Mouse (Mus musculus): ENCODE results near the gene Eva1c. TPM values are rescaled to one million over a fixed set of nuclear protein-coding genes. Genes with fewer than 3 reads are reported as not detected.
A peak's percentile ranks its signal among the peaks of the same experiment; 100 is the strongest.

The Eva1c gene
- polyA plus RNA-seq, 1 experiment from 2014 or later: 0.70 TPM

- no peaks in the 10 kb centered on the region for H3K27me3 ChIP-seq (replicated peaks)
- H3K4me3 ChIP-seq (replicated peaks): no peak overlapping the region
- no peaks in the 10 kb centered on the region for H3K9me3 ChIP-seq
- H3K36me3 ChIP-seq: no peaks in the 10 kb centered on the region
- no peaks in the 10 kb centered on the region for H3K4me1 ChIP-seq (replicated peaks)
- no peak for ATAC-seq
- no peak overlapping the region for H3K27ac ChIP-seq
- no peak overlapping the region for H3K9ac ChIP-seq
- no peak overlapping the region for H3K4me2 ChIP-seq (replicated peaks)
- WGBS: 87% methylated on average over 3 of the region's 3 CpGs
Measured at GRCm38 (mm10) chr16:90878135-90878860, 51.8 kb downstream of the Eva1c start.

GRCm38 (mm10) chr16:90882501-90882977, 56.0 kb downstream of the Eva1c start:
- H3K9ac ChIP-seq: no peak overlapping the region
- WGBS: 41% methylated on average over 8 of the region's 8 CpGs
- no peaks in the 10 kb centered on the region for H3K4me1 ChIP-seq (replicated peaks)
- H3K27me3 ChIP-seq (replicated peaks): no peaks in the 10 kb centered on the region
- no peaks in the 10 kb centered on the region for H3K9me3 ChIP-seq
- ATAC-seq: no peak
- H3K27ac ChIP-seq: no peak overlapping the region
- no peak overlapping the region for H3K4me3 ChIP-seq (replicated peaks)
- no peaks in the 10 kb centered on the region for H3K36me3 ChIP-seq
- H3K4me2 ChIP-seq (replicated peaks): no peak overlapping the region

- no peaks in the 10 kb centered on the region for H3K4me1 ChIP-seq (replicated peaks)
- no peaks in the 10 kb centered on the region for H3K27me3 ChIP-seq (replicated peaks)
- H3K9me3 ChIP-seq: no peaks in the 10 kb centered on the region
- no peak overlapping the region for H3K9ac ChIP-seq
- 70% methylated on average over 2 of the region's 2 CpGs for WGBS
- no peak overlapping the region for H3K4me3 ChIP-seq (replicated peaks)
- ATAC-seq: no peak
- no peaks in the 10 kb centered on the region for H3K36me3 ChIP-seq
- H3K27ac ChIP-seq: no peak overlapping the region
- H3K4me2 ChIP-seq (replicated peaks): no peak overlapping the region
Measured at GRCm38 (mm10) chr16:90885351-90885750, 58.8 kb downstream of the Eva1c start.

GRCm38 (mm10) chr16:90885781-90886565, 59.5 kb downstream of the Eva1c start:
- no peak overlapping the region for H3K27ac ChIP-seq

GRCm38 (mm10) chr16:90890683-90891082, 64.2 kb downstream of the Eva1c start:
- Histone ChIP-seq H3K27ac (no peak overlapping the region), H3K36me3 (no peaks in the 10 kb centered on the region), H3K4me3 (replicated peaks) (no peak overlapping the region), H3K4me1 (replicated peaks) (peaks cover 6% of the 10 kb centered on the region), H3K27me3 (replicated peaks) (no peaks in the 10 kb centered on the region), H3K9ac (no peak overlapping the region), H3K9me3 (no peaks in the 10 kb centered on the region), H3K4me2 (replicated peaks) (no peak overlapping the region)
- ATAC-seq: no peak
- 84% methylated on average over 9 of the region's 9 CpGs for WGBS

More at GRCm38 (mm10) chr16:90885781-90886565, 59.5 kb downstream of the Eva1c start:
- H3K4me1 ChIP-seq (replicated peaks): no peaks in the 10 kb centered on the region
- 61% methylated on average over 9 of the region's 9 CpGs for WGBS
- H3K36me3 ChIP-seq: no peaks in the 10 kb centered on the region
- ATAC-seq: no peak
- H3K9ac ChIP-seq: no peak overlapping the region
- H3K9me3 ChIP-seq: no peaks in the 10 kb centered on the region
- no peak overlapping the region for H3K4me2 ChIP-seq (replicated peaks)
- no peaks in the 10 kb centered on the region for H3K27me3 ChIP-seq (replicated peaks)
- H3K4me3 ChIP-seq (replicated peaks): no peak overlapping the region

- Histone ChIP-seq H3K4me3 (replicated peaks) (no peak overlapping the region), H3K9me3 (no peaks in the 10 kb centered on the region), H3K27ac (no peak overlapping the region), H3K9ac (no peak overlapping the region), H3K27me3 (replicated peaks) (no peaks in the 10 kb centered on the region), H3K4me1 (replicated peaks) (peaks cover 6% of the 10 kb centered on the region), H3K4me2 (replicated peaks) (0 out of 2 replicates have a peak overlapping the region, but pooled peaks have one; percentile 17), H3K36me3 (no peaks in the 10 kb centered on the region)
- 0 out of 2 replicates have a peak, but pooled peaks have one; percentile 23 for ATAC-seq
- WGBS: 38% methylated on average over 14 of the region's 14 CpGs
Measured at GRCm38 (mm10) chr16:90891601-90892000, 65.1 kb downstream of the Eva1c start.

- Histone ChIP-seq H3K27ac (no peak overlapping the region), H3K27me3 (replicated peaks) (no peaks in the 10 kb centered on the region), H3K4me1 (replicated peaks) (peaks cover 6% of the 10 kb centered on the region), H3K36me3 (no peaks in the 10 kb centered on the region), H3K9ac (no peak overlapping the region), H3K4me3 (replicated peaks) (no peak overlapping the region), H3K4me2 (replicated peaks) (no peak overlapping the region), H3K9me3 (no peaks in the 10 kb centered on the region)
- WGBS: 9% methylated on average over 8 of the region's 8 CpGs
- ATAC-seq: no peak
Measured at GRCm38 (mm10) chr16:90892081-90892480, 65.6 kb downstream of the Eva1c start.

- Histone ChIP-seq H3K9ac (no peak overlapping the region), H3K27ac (no peak overlapping the region), H3K4me2 (replicated peaks) (no peak overlapping the region), H3K27me3 (replicated peaks) (no peaks in the 10 kb centered on the region), H3K36me3 (no peaks in the 10 kb centered on the region), H3K9me3 (no peaks in the 10 kb centered on the region), H3K4me1 (replicated peaks) (peaks cover 6% of the 10 kb centered on the region), H3K4me3 (replicated peaks) (no peak overlapping the region)
- no peak for ATAC-seq
- WGBS: 75% methylated on average over 7 of the region's 7 CpGs
Measured at GRCm38 (mm10) chr16:90893019-90893418, 66.5 kb downstream of the Eva1c start.

- H3K4me3 ChIP-seq (replicated peaks): no peak overlapping the region
- H3K27me3 ChIP-seq (replicated peaks): no peaks in the 10 kb centered on the region
- peaks cover 6% of the 10 kb centered on the region for H3K4me1 ChIP-seq (replicated peaks)
- WGBS: 38% methylated on average over 9 of the region's 9 CpGs
- ATAC-seq: no peak
- no peak overlapping the region for H3K9ac ChIP-seq
- no peaks in the 10 kb centered on the region for H3K9me3 ChIP-seq
- H3K27ac ChIP-seq: no peak overlapping the region
- H3K4me2 ChIP-seq (replicated peaks): no peak overlapping the region
- H3K36me3 ChIP-seq: no peaks in the 10 kb centered on the region
Measured at GRCm38 (mm10) chr16:90893792-90894191, 67.3 kb downstream of the Eva1c start.

- H3K4me1 ChIP-seq (replicated peaks): no peaks in the 10 kb centered on the region
- no peaks in the 10 kb centered on the region for H3K36me3 ChIP-seq
- WGBS: 90% methylated on average over 3 of the region's 3 CpGs
- no peak overlapping the region for H3K27ac ChIP-seq
- no peak for ATAC-seq
- no peak overlapping the region for H3K4me2 ChIP-seq (replicated peaks)
- H3K9ac ChIP-seq: no peak overlapping the region
- H3K27me3 ChIP-seq (replicated peaks): no peaks in the 10 kb centered on the region
- no peaks in the 10 kb centered on the region for H3K9me3 ChIP-seq
- no peak overlapping the region for H3K4me3 ChIP-seq (replicated peaks)
Measured at GRCm38 (mm10) chr16:90897651-90898050, 71.1 kb downstream of the Eva1c start.

GRCm38 (mm10) chr16:90899498-90899897, 73.0 kb downstream of the Eva1c start:
- ATAC-seq: no peak
- Histone ChIP-seq H3K4me1 (replicated peaks) (no peaks in the 10 kb centered on the region), H3K4me3 (replicated peaks) (no peak overlapping the region), H3K9me3 (no peaks in the 10 kb centered on the region), H3K9ac (no peak overlapping the region), H3K27me3 (replicated peaks) (no peaks in the 10 kb centered on the region), H3K27ac (no peak overlapping the region), H3K4me2 (replicated peaks) (no peak overlapping the region), H3K36me3 (no peaks in the 10 kb centered on the region)
- WGBS: 40% methylated on average over 12 of the region's 12 CpGs

GRCm38 (mm10) chr16:90901364-90901763, 74.8 kb downstream of the Eva1c start:
- Histone ChIP-seq H3K36me3 (no peaks in the 10 kb centered on the region), H3K4me3 (replicated peaks) (no peak overlapping the region), H3K27ac (no peak overlapping the region), H3K9me3 (no peaks in the 10 kb centered on the region), H3K27me3 (replicated peaks) (no peaks in the 10 kb centered on the region), H3K9ac (no peak overlapping the region), H3K4me1 (replicated peaks) (no peaks in the 10 kb centered on the region), H3K4me2 (replicated peaks) (no peak overlapping the region)
- no peak for ATAC-seq
- 50% methylated on average over 4 of the region's 4 CpGs for WGBS

Measured in intestine, embryonic 15.5 days (tissue).